Mouse (Mus musculus): ENCODE measurements around the gene Gatm.

GRCm38 (mm10) chr2:122657707-122658524 is 46.8 kb upstream of the Gatm start:
- TF ChIP-seq GATA1 (IDR thresholded peaks at IDR 0.05; ENCODE audit: low read length) (no peak), TAL1 (IDR thresholded peaks at IDR 0.05; ENCODE audit: low read length) (no peak)

Data from erythroblast, embryonic 14.5 days (primary cell).